Mouse (Mus musculus) liver, adult 2 months (tissue): ENCODE measurements around the gene Pigh. TPM values are rescaled to one million over a fixed set of nuclear protein-coding genes. Genes with fewer than 3 reads are reported as not detected.

ENCODE experiments used
- DNase-seq: peaks from one replicate; pipeline ENCODE4 v3.0.0-alpha.2; 2011; ENCODE audit warnings: low read depth, low spot score; ENCODE audit errors: extremely low read depth
- H3K27ac ChIP-seq: fragments of 200-500 bp; replicated peaks from 2 replicates; pipeline ENCODE4 v1.5.1; 2012; ENCODE audit warnings: low read depth, mild to moderate bottlenecking, control low read depth, inconsistent platforms, low read length; ENCODE audit not compliant: insufficient read depth
- H3K27me3 ChIP-seq: fragments of 200-500 bp; 2 replicates; pipeline ENCODE4 v1.6.1; 2012; ENCODE audit warnings: mild to moderate bottlenecking, moderate library complexity, low read length, inconsistent platforms; ENCODE audit not compliant: control insufficient read depth, insufficient read depth
- H3K36me3 ChIP-seq: fragments of 200-500 bp; 2 replicates; pipeline ENCODE4 v1.6.1; 2012; ENCODE audit warnings: low read length, inconsistent platforms; ENCODE audit not compliant: control insufficient read depth, insufficient read depth
- H3K4me1 ChIP-seq: fragments of 200-500 bp; 2 replicates; pipeline ENCODE4 v1.6.1; 2011; ENCODE audit warnings: low read length; ENCODE audit not compliant: control insufficient read depth, insufficient read depth
- H3K4me3 ChIP-seq: fragments of 200-500 bp; 2 replicates; pipeline ENCODE4 v1.5.1; 2011; ENCODE audit warnings: low read depth, mild to moderate bottlenecking, control low read depth, low read length, moderate library complexity; ENCODE audit not compliant: insufficient read depth
- H3K79me2 ChIP-seq: fragments of 200-500 bp; 2 replicates; pipeline ENCODE4 v1.6.1; 2012; ENCODE audit warnings: inconsistent platforms, mild to moderate bottlenecking, low read length, moderate library complexity; ENCODE audit not compliant: control insufficient read depth, insufficient read depth
- H3K9ac ChIP-seq: fragments of 200-500 bp; 2 replicates; pipeline ENCODE4 v1.6.1; 2012; ENCODE audit warnings: low read depth, mild to moderate bottlenecking, control low read depth, inconsistent platforms, low read length
- CTCF ChIP-seq: fragments of 200-500 bp; IDR thresholded peaks from 2 replicates; pipeline ENCODE4 v1.5.1; 2011; ENCODE audit warnings: low read depth, low read length, control low read depth
- POLR2A ChIP-seq: fragments of 200-500 bp; IDR thresholded peaks from 2 replicates; pipeline ENCODE4 v1.6.1; 2011; ENCODE audit warnings: low read length, control low read depth; ENCODE audit not compliant: insufficient read depth; ENCODE audit errors: extremely low read depth
- WGBS: fragments of 180-500 bp; shearing (Covaris S2); methylation state at CpG from one replicate; pipeline ENCODE4 v1.1.7; 2018; 5-methylcytosine and 5-hydroxymethylcytosine counted together
- polyA plus RNA-seq: library from polyadenylated mRNA; depleted of rRNA; stranded (reverse); fragments of >200 nt; gene quantifications from 2 replicates; pipeline ENCODE4 v1.2.3, GENCODE M21; 2012; rRNA removed
- total RNA-seq: library from RNA; depleted of rRNA; stranded (reverse); fragments of >200 nt; gene quantifications from 2 replicates; pipeline ENCODE4 v1.2.3, GENCODE M21; 2014; rRNA removed

Pigh gene
- total and polyA plus RNA-seq, 2 experiments = 4.4 to 6.4 TPM

DNA sequence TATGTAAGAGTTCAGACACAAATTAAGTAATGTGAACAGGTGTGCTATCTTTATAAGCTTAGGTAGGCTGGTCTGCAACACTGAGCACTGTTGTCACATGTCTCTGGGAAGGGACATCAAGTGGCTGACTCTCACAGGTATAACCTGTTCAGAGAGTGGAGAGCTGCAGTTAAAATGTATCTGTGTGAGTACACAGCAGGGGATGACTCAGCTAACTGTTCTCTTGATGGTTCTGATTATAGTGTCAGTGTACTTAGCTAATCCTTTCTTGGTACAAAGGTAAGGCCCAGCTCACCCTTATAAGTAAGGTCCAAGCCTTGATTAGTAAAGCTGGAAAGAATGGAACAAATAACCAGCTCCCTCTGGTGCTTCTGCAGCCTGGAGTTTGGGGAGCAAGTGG lies 48.0 kb downstream of the Pigh start:
- H3K9ac ChIP-seq = no peak overlapping the region
- H3K79me2 ChIP-seq = no peaks in the 10 kb centered on the region
- H3K27me3 ChIP-seq = no peaks in the 10 kb centered on the region
- H3K36me3 ChIP-seq = no peaks in the 10 kb centered on the region
- no peak overlapping the region for H3K4me3 ChIP-seq
- no peak overlapping the region for H3K27ac ChIP-seq
- no peak for TF ChIP-seq POLR2A
- no peak for TF ChIP-seq CTCF
- H3K4me1 ChIP-seq = no peaks in the 10 kb centered on the region
- no peak for DNase-seq

DNA sequence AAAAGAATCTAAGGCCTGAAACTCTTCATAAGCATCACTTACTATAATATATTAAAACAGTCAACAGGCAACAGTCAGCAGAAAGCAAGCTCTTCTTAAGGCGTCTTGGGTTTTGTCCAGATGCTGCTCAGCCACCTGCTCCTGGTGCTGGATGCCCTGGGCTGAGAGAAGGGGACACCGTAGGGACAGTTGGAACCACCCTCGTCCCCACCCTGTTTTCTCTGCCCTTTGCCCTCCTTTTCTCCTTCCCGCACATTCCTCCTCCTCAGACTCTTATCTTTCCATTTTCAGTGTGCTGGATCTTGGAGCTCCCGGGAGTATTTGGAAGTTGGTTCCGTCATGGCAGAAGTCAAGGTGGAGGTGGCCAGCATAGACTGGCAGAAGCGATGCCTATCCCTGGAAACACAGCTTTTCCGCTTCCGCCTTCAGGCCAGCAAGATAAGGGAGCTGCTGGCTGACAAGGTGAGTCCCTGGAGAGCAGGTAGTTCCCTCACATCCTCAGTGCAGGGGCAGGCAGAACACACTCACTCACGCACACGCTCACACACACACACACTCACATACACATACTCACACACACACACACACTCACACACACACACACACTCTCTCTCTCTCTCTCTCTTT lies 49.1 kb downstream of the Pigh start:
- DNase-seq = no peak
- Histone ChIP-seq H3K27me3 (no peaks in the 10 kb centered on the region), H3K36me3 (no peaks in the 10 kb centered on the region), H3K79me2 (no peaks in the 10 kb centered on the region), H3K4me3 (no peak overlapping the region), H3K4me1 (no peaks in the 10 kb centered on the region), H3K27ac (no peak overlapping the region), H3K9ac (no peak overlapping the region)
- WGBS = 85% methylated on average over 11 of the region's 11 CpGs
- TF ChIP-seq CTCF = no peak
- no peak for TF ChIP-seq POLR2A

DNA sequence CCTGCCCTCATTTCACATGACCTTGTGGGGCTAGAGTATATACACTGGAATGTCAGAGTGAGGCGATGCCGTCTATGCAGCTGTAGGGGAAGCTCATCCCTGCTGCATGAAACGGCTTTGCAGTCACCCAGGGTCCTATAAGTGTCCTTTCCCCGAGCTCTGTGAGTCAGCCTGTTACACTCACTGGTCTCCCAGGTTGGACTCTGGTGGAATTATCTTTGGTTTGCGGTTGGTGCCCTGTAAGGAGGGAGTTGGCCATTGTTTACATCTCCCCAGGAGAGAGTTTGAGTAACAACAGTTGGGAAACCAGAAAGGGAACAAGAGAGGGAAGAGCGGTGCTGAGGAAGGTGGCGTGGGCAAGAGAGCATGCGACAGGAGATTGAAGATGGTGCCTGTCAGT lies 49.7 kb downstream of the Pigh start:
- 75% methylated on average over 8 of the region's 8 CpGs for WGBS
- Histone ChIP-seq H3K4me1 (no peaks in the 10 kb centered on the region), H3K9ac (no peak overlapping the region), H3K36me3 (no peaks in the 10 kb centered on the region), H3K27me3 (no peaks in the 10 kb centered on the region), H3K27ac (no peak overlapping the region), H3K4me3 (no peak overlapping the region), H3K79me2 (no peaks in the 10 kb centered on the region)
- no peak for DNase-seq
- TF ChIP-seq POLR2A (no peak), CTCF (no peak)

DNA sequence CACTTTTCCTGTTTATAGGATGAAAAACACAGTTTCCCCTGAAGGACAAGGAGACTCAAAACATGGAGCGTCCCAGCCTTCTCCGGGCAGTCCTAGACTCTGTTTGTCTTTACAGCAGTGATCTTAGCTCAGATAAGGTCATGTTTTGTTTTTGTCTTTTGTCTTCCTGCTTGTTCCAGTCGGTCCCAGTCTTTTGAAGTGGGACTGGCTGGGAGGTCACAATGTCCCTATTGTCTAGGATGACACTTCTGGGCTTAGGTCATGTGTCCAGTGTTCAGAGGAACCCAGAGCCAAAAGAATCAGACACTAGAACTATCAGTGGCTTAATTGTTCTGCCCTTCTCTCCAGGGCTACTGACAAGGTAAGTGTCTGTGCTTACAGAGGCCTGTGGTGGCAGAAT lies 54.1 kb downstream of the Pigh start:
- no peak for TF ChIP-seq POLR2A
- no peak for TF ChIP-seq CTCF
- no peaks in the 10 kb centered on the region for H3K27me3 ChIP-seq
- 51% methylated on average over 3 of the region's 3 CpGs for WGBS

DNA sequence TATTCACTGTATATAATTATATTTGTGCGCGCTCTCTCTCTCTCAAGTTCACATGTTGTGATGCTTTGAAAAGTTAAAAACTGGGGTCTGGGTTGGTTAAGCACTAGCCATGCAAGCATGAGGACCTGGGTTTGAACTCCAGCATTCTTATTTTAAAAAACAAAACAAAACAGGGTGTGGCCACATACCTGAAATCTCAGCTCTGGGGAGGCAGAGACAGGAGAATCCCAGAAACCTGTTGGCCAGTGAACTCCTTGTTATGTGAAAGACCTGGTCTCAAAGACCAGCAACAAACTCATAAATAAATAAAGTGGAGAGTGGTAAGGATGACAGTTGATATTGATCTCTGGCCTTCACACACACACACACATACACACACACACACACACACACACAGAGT lies 55.1 kb downstream of the Pigh start:
- Histone ChIP-seq H3K79me2 (no peaks in the 10 kb centered on the region), H3K27me3 (peaks cover under 1% of the 10 kb centered on the region; the same call in 1 of the 2 replicates), H3K4me1 (peaks cover 2% of the 10 kb centered on the region; the same call in 1 of the 2 replicates), H3K36me3 (no peaks in the 10 kb centered on the region), H3K9ac (no peak overlapping the region), H3K4me3 (no peak overlapping the region), H3K27ac (no peak overlapping the region)
- TF ChIP-seq CTCF = no peak
- TF ChIP-seq POLR2A = no peak
- no peak for DNase-seq
- 100% methylated on average over 2 of the region's 2 CpGs for WGBS

More for the DNA sequence above, 54.1 kb downstream of the Pigh start:
- Histone ChIP-seq H3K27ac (no peak overlapping the region), H3K9ac (no peak overlapping the region), H3K79me2 (no peaks in the 10 kb centered on the region), H3K4me1 (no peaks in the 10 kb centered on the region), H3K4me3 (no peak overlapping the region), H3K36me3 (no peaks in the 10 kb centered on the region)
- no peak for DNase-seq

Other genes with a start within 250 kb of the Pigh start
- gene Atp6v1d, start 228.0 kb downstream of the Pigh start, total RNA-seq = 19.1 and 19.8 TPM in 2 replicates
- gene Atp6v1d, start 228.0 kb downstream of the Pigh start, polyA plus RNA-seq = 8.4 and 9.3 TPM in 2 replicates
- gene Eif2s1, start 227.8 kb downstream of the Pigh start, total RNA-seq = 38.8 and 42.7 TPM in 2 replicates
- 7.7 and 8.3 TPM in 2 replicates for gene Eif2s1, start 227.8 kb downstream of the Pigh start, polyA plus RNA-seq
- gene Plek2, start 182.7 kb downstream of the Pigh start, total RNA-seq = 1.9 and 2.4 TPM in 2 replicates
- gene Plek2, start 182.7 kb downstream of the Pigh start, polyA plus RNA-seq = 0.22 and 0.39 TPM in 2 replicates
- 1.4 and 2.5 TPM in 2 replicates for gene Tmem229b, start 82.0 kb downstream of the Pigh start, total RNA-seq
- gene Tmem229b, start 82.0 kb downstream of the Pigh start, polyA plus RNA-seq = 1.4 and 1.6 TPM in 2 replicates
- gene Plekhh1, start 60.5 kb downstream of the Pigh start, total RNA-seq = 0.09 and 0.13 TPM in 2 replicates
- gene Plekhh1, start 60.5 kb downstream of the Pigh start, polyA plus RNA-seq = 0.16 and 0.27 TPM in 2 replicates
- gene Arg2, start 41.1 kb upstream of the Pigh start, total RNA-seq = 0.46 and 0.74 TPM in 2 replicates
- 0.20 TPM in 1 of 2 replicates, not detected in the other for gene Arg2, start 41.1 kb upstream of the Pigh start, polyA plus RNA-seq
- gene Vti1b, start 83.0 kb upstream of the Pigh start, total RNA-seq = 57.1 and 70.7 TPM in 2 replicates
- gene Vti1b, start 83.0 kb upstream of the Pigh start, polyA plus RNA-seq = 29.9 and 34.6 TPM in 2 replicates
- 53.1 and 60.5 TPM in 2 replicates for gene Rdh11, start 102.6 kb upstream of the Pigh start, total RNA-seq
- gene Rdh11, start 102.6 kb upstream of the Pigh start, polyA plus RNA-seq = 37.9 and 46.4 TPM in 2 replicates
- not detected in 2 replicates for gene Rdh12, start 119.3 kb upstream of the Pigh start, total RNA-seq
- gene Rdh12, start 119.3 kb upstream of the Pigh start, polyA plus RNA-seq = not detected in 2 replicates
- gene Zfyve26, start 206.7 kb upstream of the Pigh start, total RNA-seq = 17.6 and 27.9 TPM in 2 replicates
- gene Zfyve26, start 206.7 kb upstream of the Pigh start, polyA plus RNA-seq = 15.4 and 20.5 TPM in 2 replicates
- gene Rad51b, start 207.6 kb upstream of the Pigh start, total RNA-seq = 1.7 TPM in 2 replicates
- 0.55 and 0.58 TPM in 2 replicates for gene Rad51b, start 207.6 kb upstream of the Pigh start, polyA plus RNA-seq